Mouse (Mus musculus): ENCODE results near the gene Enpp4.

DNA sequence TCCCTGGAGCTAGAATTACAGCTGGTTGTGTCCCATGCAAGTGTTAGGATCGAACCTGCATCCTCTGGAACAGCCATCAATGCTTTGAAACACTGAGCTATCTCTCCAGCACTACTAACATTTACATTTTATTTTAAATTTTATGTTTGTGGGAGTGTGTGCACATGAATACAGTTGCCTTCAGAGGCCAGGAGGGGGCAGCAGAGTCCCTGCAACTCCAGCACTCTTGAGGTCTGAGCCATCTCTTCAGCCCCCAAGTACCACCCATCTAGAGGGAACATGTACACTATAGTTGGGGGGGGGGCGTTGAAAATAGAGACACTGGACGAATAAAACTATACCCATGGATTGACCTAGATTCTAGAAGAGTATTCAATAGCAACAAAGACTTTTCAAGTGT lies 45.5 kb upstream of the Enpp4 start:
- TF ChIP-seq ZC3H11A (IDR thresholded peaks at IDR 0.05; ENCODE audit: borderline replicate concordance, low read depth, low read length) (peak; percentile 47; the same call in 1 of the 2 replicates), MAFK (IDR thresholded peaks at IDR 0.05; ENCODE audit: insufficient read depth, low read depth, low read length) (no peak), HCFC1 (IDR thresholded peaks at IDR 0.05; ENCODE audit: borderline replicate concordance, insufficient read depth, low read length) (no peak), CHD2 (IDR thresholded peaks at IDR 0.05; ENCODE audit: low read depth, low read length) (no peak)
